Mouse (Mus musculus): Measurements from ENCODE around the gene Slc29a1. TPM values are rescaled to one million over a fixed set of nuclear protein-coding genes. Genes with fewer than 3 reads are reported as not detected.

The Slc29a1 gene
- 65.1 TPM for polyA plus RNA-seq (2017; shearing (Covaris generic))

GRCm38 (mm10) chr17:45599446-45600242, at the start of gene Slc29a1:
Gene Slc29a1 (minus strand): TSS chr17:45599606.

GRCm38 (mm10) chr17:45601877-45602304, 2.5 kb upstream of the Slc29a1 start, which contains the start of gene Mymx:
Gene Mymx (minus strand): TSS chr17:45602102.

GRCm38 (mm10) chr17:45573087-45573779, 26.2 kb downstream of the Slc29a1 start, which contains the start of gene Hsp90ab1:
Gene Hsp90ab1 (minus strand): TSS chr17:45573271.

GRCm38 (mm10) chr17:45563655-45564530, 35.5 kb downstream of the Slc29a1 start, which contains the start of gene Slc35b2:
Gene Slc35b2 (plus strand): TSS chr17:45563874.

GRCm38 (mm10) chr17:45555452-45556106, 43.8 kb downstream of the Slc29a1 start, which contains the start of gene Nfkbie:
Gene Nfkbie (plus strand): TSS chr17:45555703.

GRCm38 (mm10) chr17:45549617-45550181, 49.7 kb downstream of the Slc29a1 start, which contains the start of gene Tmem151b:
Gene Tmem151b (minus strand): TSS chr17:45549677.

Other genes with a start within 250 kb of the Slc29a1 start
- gene Cdc5l, start 165.9 kb downstream of the Slc29a1 start, polyA plus RNA-seq (2017; shearing (Covaris generic)): 70.0 TPM
- 0.31 TPM for gene Spats1, start 124.2 kb downstream of the Slc29a1 start, polyA plus RNA-seq (2017; shearing (Covaris generic))
- gene Aars2, start 92.8 kb downstream of the Slc29a1 start, polyA plus RNA-seq (2017; shearing (Covaris generic)): 13.0 TPM
- gene Tcte1, start 76.2 kb downstream of the Slc29a1 start, polyA plus RNA-seq (2017; shearing (Covaris generic)): not detected
- 0.22 TPM for gene Tmem151b, start 49.9 kb downstream of the Slc29a1 start, polyA plus RNA-seq (2017; shearing (Covaris generic))
- gene Nfkbie, start 43.9 kb downstream of the Slc29a1 start, polyA plus RNA-seq (2017; shearing (Covaris generic)): 129 TPM
- gene Slc35b2, start 35.7 kb downstream of the Slc29a1 start, polyA plus RNA-seq (2017; shearing (Covaris generic)): 45.3 TPM
- 1,825 TPM for gene Hsp90ab1, start 26.3 kb downstream of the Slc29a1 start, polyA plus RNA-seq (2017; shearing (Covaris generic))
- gene Mymx, start 2.5 kb upstream of the Slc29a1 start, polyA plus RNA-seq (2017; shearing (Covaris generic)): not detected
- 0.85 TPM for gene Capn11, start 59.7 kb upstream of the Slc29a1 start, polyA plus RNA-seq (2017; shearing (Covaris generic))
- gene Mrpl14, start 86.7 kb upstream of the Slc29a1 start, polyA plus RNA-seq (2017; shearing (Covaris generic)): 31.6 TPM
- 11.6 TPM for gene Tmem63b, start 87.3 kb upstream of the Slc29a1 start, polyA plus RNA-seq (2017; shearing (Covaris generic))
- gene 1600014C23Rik, start 134.2 kb upstream of the Slc29a1 start, polyA plus RNA-seq (2017; shearing (Covaris generic)): not detected

All from effector memory CD4-positive, alpha-beta T cell, adult 5 months (primary cell).